Mouse (Mus musculus): ENCODE data around the gene Ergic3. TPM values are rescaled to one million over a fixed set of nuclear protein-coding genes. Genes with fewer than 3 reads are reported as not detected.

Gene Ergic3
- polyA plus RNA-seq (2015; fragmentation: Nextera tagmentation; extraction: Ambion mirVana): 479 and 492 TPM in 2 replicates

DNA sequence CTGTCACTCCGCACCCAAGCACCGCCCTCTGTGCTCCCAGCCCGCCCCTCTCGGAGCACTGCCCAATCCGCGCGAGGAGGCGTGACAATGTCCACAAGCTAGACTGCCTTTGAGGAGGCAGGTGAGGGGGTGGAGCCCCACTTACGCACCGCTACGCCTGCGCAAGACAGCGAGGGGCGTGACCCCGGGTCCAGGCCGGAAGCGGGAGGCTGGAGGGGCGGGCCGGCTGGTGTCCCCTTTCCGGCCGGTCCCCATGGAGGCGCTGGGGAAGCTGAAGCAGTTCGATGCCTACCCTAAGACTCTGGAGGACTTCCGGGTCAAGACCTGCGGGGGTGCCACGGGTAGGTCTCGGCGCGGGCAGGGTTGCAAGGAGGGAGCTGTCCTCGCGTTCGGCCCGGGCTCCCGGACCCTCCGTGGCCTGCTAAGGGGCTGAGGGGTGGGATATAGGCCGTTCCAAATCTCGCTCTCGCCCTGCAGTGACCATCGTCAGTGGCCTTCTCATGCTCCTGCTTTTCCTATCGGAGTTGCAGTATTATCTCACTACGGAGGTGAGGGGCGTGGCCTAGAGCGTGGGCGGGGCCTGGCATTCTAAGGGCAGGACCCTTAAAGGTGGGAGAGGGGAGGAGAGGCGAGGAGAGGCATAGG, at the start of gene Ergic3, which contains the start of gene 6430550D23Rik:
TSS of gene Ergic3 (plus strand) at position 158 of the 645 bp plus-strand sequence.
TSS of gene 6430550D23Rik (minus strand) at position 90 of the 645 bp plus-strand sequence.
- WGBS: 0% methylated on average over 41 of the region's 45 CpGs

DNA sequence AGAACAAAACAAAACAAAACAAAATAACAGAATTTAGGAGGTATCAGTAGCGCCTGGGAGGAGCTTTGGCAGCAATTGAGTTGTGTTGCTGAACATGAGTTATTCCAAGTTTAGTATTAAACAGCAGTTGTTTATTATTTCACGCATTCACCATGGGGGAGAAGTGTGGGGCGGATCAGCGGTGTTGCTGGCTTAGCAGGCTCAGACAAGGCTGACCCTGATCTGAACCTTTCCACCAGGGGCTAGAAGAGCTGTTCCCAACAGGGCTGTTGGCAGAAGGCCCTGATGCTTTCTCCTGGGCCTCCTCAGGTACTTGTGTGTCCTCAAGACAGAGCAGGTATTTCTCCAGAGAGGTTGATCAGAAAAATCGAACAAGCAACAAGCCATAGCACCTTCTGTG, 47.9 kb upstream of the Ergic3 start:
- no peak overlapping the region for H3K9ac ChIP-seq (ENCODE audit: low read depth, low read length)
- 0 out of 2 replicates have a peak, but pooled peaks cover 2% of the 10 kb centered on the region for H3K36me3 ChIP-seq (ENCODE audit: control insufficient read depth, insufficient read depth, low read length)
- no peaks in the 10 kb centered on the region for H3K27me3 ChIP-seq (replicated peaks; ENCODE audit: control insufficient read depth, insufficient read depth, low read length)
- WGBS: 92% methylated on average over 5 of the region's 5 CpGs
- H3K4me3 ChIP-seq (ENCODE audit: low read length): no peak overlapping the region
- H3K9me3 ChIP-seq (ENCODE audit: control insufficient read depth, low read length): no peaks in the 10 kb centered on the region
- no peak for ATAC-seq
- H3K4me1 ChIP-seq (ENCODE audit: control insufficient read depth, insufficient read depth, low read depth, low read length): peaks cover 6% of the 10 kb centered on the region
- no peak overlapping the region for H3K27ac ChIP-seq (ENCODE audit: low read depth, low read length)
- no peak overlapping the region for H3K4me2 ChIP-seq (ENCODE audit: low read length)

More for the DNA sequence above, at the start of gene Ergic3, which contains the start of gene 6430550D23Rik:
- peak within 1 kb of the TSS; percentile 95 for H3K9ac ChIP-seq (ENCODE audit: low read depth, low read length)
- peak within 1 kb of the TSS; percentile 67 for H3K4me2 ChIP-seq (ENCODE audit: low read length)
- H3K4me1 ChIP-seq (ENCODE audit: control insufficient read depth, insufficient read depth, low read depth, low read length): peaks cover 7% of the 10 kb centered on the region
- peaks cover 29% of the 10 kb centered on the region for H3K36me3 ChIP-seq (ENCODE audit: control insufficient read depth, insufficient read depth, low read length)
- peak within 1 kb of the TSS; percentile 75 for H3K27ac ChIP-seq (ENCODE audit: low read depth, low read length)
- H3K4me3 ChIP-seq (ENCODE audit: low read length): peak within 1 kb of the TSS; percentile 88
- ATAC-seq: peak; percentile 100
- H3K9me3 ChIP-seq (ENCODE audit: control insufficient read depth, low read length): no peaks in the 10 kb centered on the region
- H3K27me3 ChIP-seq (replicated peaks; ENCODE audit: control insufficient read depth, insufficient read depth, low read length): no peaks in the 10 kb centered on the region

DNA sequence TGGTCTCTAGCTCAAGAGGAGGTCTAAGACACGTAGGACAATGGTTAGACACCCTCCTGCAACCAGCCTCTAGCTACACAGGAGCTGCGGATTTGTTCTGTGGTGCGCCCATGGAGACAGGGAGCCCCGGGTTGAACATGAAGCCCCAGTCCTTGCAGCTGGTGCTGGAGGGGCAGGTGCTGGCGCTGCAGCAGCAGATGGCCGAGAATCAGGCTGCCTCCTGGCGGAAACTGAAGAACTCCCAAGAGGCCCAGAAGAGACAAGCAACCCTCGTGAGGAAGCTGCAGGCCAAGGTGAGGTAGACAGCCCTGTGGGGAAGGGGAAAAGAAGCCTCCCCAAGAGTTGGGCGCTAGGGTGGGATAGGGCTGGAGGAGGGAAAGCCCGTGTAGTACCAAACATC, 46.0 kb upstream of the Ergic3 start:
- Histone ChIP-seq H3K9me3 (ENCODE audit: control insufficient read depth, low read length) (no peaks in the 10 kb centered on the region), H3K4me3 (ENCODE audit: low read length) (no peak overlapping the region), H3K4me1 (ENCODE audit: control insufficient read depth, insufficient read depth, low read depth, low read length) (peaks cover 6% of the 10 kb centered on the region), H3K9ac (ENCODE audit: low read depth, low read length) (no peak overlapping the region), H3K4me2 (ENCODE audit: low read length) (no peak overlapping the region), H3K27ac (ENCODE audit: low read depth, low read length) (no peak overlapping the region), H3K27me3 (replicated peaks; ENCODE audit: control insufficient read depth, insufficient read depth, low read length) (no peaks in the 10 kb centered on the region), H3K36me3 (ENCODE audit: control insufficient read depth, insufficient read depth, low read length) (peaks cover 11% of the 10 kb centered on the region; the same call in 1 of the 2 replicates)
- ATAC-seq: no peak
- 66% methylated on average over 9 of the region's 10 CpGs for WGBS

DNA sequence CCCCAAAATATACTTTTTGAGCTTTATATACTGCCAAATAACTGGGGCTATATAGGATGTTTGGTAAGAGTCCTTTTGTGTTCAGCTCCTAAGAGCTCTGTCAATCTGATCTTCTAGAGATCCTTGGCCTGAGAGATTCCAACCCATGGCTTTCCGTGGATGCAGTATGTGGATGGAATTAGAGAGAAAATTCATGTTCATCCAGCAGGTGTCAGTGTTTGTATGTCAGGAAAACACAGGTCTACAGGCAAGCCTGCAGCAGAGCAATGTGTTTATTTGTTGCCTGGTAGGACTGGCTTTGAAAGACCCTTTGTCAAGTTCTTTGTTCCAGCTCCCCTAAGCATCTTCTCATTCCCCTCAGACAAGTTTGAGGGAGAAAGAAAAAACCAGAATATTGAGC, 44.9 kb upstream of the Ergic3 start:
- no peaks in the 10 kb centered on the region for H3K4me1 ChIP-seq (ENCODE audit: control insufficient read depth, insufficient read depth, low read depth, low read length)
- peak; percentile 61; the same call in 1 of the 2 replicates for ATAC-seq
- no peak overlapping the region for H3K27ac ChIP-seq (ENCODE audit: low read depth, low read length)
- H3K4me2 ChIP-seq (ENCODE audit: low read length): no peak overlapping the region
- H3K4me3 ChIP-seq (ENCODE audit: low read length): no peak overlapping the region
- H3K27me3 ChIP-seq (replicated peaks; ENCODE audit: control insufficient read depth, insufficient read depth, low read length): no peaks in the 10 kb centered on the region
- 33% methylated on average over 1 of the region's 1 CpGs for WGBS
- no peak overlapping the region for H3K9ac ChIP-seq (ENCODE audit: low read depth, low read length)
- peaks cover 17% of the 10 kb centered on the region; the same call in 1 of the 2 replicates for H3K36me3 ChIP-seq (ENCODE audit: control insufficient read depth, insufficient read depth, low read length)
- no peaks in the 10 kb centered on the region for H3K9me3 ChIP-seq (ENCODE audit: control insufficient read depth, low read length)

DNA sequence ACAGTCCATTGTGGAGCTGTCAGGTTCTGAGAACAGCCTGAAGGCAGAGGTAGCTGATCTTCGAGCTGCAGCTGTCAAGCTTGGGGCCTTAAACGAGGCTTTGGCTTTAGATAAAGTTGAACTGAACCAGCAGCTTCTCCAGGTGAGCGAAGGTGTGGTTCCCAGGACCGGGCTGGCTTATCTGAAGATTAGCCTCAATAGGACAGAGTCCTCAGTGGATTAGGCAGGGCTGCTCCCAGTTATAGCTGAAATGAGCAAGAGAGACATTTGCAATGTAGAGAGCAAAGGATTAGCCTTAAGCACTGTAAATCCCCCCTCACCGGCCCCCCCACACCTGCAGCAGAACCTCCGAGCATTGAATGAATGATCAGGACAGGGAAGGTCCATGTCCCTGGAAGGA, 34.5 kb upstream of the Ergic3 start:
- 90% methylated on average over 6 of the region's 6 CpGs for WGBS
- no peaks in the 10 kb centered on the region for H3K27me3 ChIP-seq (replicated peaks; ENCODE audit: control insufficient read depth, insufficient read depth, low read length)
- no peak overlapping the region for H3K27ac ChIP-seq (ENCODE audit: low read depth, low read length)
- H3K9ac ChIP-seq (ENCODE audit: low read depth, low read length): no peak overlapping the region
- no peaks in the 10 kb centered on the region for H3K9me3 ChIP-seq (ENCODE audit: control insufficient read depth, low read length)
- no peak overlapping the region for H3K4me3 ChIP-seq (ENCODE audit: low read length)
- peaks cover 45% of the 10 kb centered on the region for H3K36me3 ChIP-seq (ENCODE audit: control insufficient read depth, insufficient read depth, low read length)
- H3K4me2 ChIP-seq (ENCODE audit: low read length): no peak overlapping the region
- ATAC-seq: no peak
- no peaks in the 10 kb centered on the region for H3K4me1 ChIP-seq (ENCODE audit: control insufficient read depth, insufficient read depth, low read depth, low read length)

DNA sequence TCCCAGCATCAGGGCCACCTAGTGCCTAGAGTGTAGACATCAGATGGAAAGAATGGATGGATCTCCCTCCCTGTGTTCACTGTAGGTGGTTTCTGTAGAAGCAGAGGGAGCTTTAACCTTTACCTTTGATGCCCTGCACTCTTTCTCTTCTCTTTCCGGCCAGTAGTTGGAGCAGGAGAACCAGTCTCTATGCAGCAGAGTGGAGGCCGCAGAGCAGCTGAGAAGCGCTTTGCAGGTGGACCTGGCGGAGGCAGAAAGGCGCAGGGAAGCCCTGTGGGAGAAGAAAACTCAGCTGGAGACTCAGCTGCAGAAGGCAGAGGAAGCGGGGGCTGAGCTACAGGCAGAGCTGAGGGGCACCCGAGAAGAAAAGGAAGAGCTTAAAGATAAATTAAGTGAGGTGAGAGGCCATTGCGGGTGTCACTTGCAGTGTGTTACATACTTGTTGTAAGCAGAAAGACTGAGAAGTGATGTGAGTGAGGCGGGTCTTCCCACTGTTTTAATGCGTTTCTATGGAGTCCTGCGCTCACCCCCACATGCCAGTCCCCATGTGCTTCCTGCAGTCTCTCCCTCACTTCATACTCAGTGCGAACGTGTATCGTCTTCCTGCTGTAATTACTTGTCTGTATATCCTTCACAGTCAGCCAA, 33.6 kb upstream of the Ergic3 start:
- no peak overlapping the region for H3K4me3 ChIP-seq (ENCODE audit: low read length)
- H3K9me3 ChIP-seq (ENCODE audit: control insufficient read depth, low read length): no peaks in the 10 kb centered on the region
- H3K36me3 ChIP-seq (ENCODE audit: control insufficient read depth, insufficient read depth, low read length): peaks cover 40% of the 10 kb centered on the region
- H3K4me1 ChIP-seq (ENCODE audit: control insufficient read depth, insufficient read depth, low read depth, low read length): no peaks in the 10 kb centered on the region
- no peak overlapping the region for H3K27ac ChIP-seq (ENCODE audit: low read depth, low read length)
- no peak overlapping the region for H3K9ac ChIP-seq (ENCODE audit: low read depth, low read length)
- H3K27me3 ChIP-seq (replicated peaks; ENCODE audit: control insufficient read depth, insufficient read depth, low read length): no peaks in the 10 kb centered on the region
- no peak for ATAC-seq
- H3K4me2 ChIP-seq (ENCODE audit: low read length): no peak overlapping the region
- WGBS: 81% methylated on average over 14 of the region's 14 CpGs

DNA sequence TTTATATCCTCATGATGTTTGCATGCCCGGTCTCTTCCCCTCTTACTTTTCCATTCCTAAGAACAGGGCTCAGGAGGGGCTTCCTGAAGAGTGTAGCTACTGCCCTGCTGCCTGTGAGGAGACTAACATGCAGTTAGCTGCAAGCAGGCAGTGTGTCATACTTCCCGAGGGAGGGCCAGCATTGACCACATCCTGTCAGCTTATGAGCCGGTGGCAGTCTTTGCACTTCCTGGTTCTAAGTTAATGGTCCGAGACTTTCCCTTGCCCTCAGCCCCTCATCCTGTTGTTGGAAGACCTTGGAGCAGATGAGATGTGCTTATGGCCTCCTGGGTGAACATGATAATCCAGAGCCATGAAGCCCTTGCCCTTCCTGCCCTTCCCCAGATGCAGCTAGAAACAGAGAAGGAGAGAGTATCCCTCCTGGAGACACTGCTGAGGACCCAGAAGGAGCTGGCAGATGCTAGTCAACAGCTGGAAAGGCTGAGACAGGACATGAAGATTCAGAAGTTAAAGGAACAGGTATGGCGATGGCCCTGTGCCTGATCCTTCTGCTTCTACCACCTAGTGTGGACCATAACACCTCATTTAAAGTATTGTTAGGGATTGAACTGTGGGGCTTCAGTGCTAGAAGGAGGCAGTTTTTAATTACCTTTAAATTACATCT, 28.4 kb upstream of the Ergic3 start:
- no peaks in the 10 kb centered on the region for H3K4me1 ChIP-seq (ENCODE audit: control insufficient read depth, insufficient read depth, low read depth, low read length)
- no peaks in the 10 kb centered on the region for H3K9me3 ChIP-seq (ENCODE audit: control insufficient read depth, low read length)
- H3K27me3 ChIP-seq (replicated peaks; ENCODE audit: control insufficient read depth, insufficient read depth, low read length): no peaks in the 10 kb centered on the region
- ATAC-seq: no peak
- H3K4me3 ChIP-seq (ENCODE audit: low read length): no peak overlapping the region
- 91% methylated on average over 5 of the region's 5 CpGs for WGBS
- H3K9ac ChIP-seq (ENCODE audit: low read depth, low read length): no peak overlapping the region
- H3K27ac ChIP-seq (ENCODE audit: low read depth, low read length): no peak overlapping the region
- no peak overlapping the region for H3K4me2 ChIP-seq (ENCODE audit: low read length)
- peaks cover 48% of the 10 kb centered on the region for H3K36me3 ChIP-seq (ENCODE audit: control insufficient read depth, insufficient read depth, low read length)

DNA sequence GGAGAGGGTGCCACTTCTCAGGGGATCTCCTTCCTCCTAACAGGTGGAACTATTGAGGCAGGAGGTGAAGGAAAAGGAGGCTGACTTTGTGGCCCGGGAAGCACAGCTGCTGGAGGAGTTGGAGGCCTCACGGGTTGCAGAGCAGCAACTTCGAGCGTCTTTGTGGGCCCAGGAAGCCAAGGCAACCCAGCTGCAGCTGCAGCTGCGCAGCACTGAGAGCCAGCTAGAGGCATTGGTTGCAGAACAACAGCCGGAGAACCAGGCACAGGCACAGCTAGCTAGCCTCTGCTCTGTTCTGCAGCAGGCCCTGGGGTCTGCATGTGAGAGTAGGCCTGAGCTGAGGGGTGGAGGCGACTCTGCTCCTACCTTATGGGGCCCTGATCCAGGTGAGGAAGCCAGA, 22.1 kb upstream of the Ergic3 start:
- H3K4me2 ChIP-seq (ENCODE audit: low read length): no peak overlapping the region
- 92% methylated on average over 7 of the region's 7 CpGs for WGBS
- H3K36me3 ChIP-seq (ENCODE audit: control insufficient read depth, insufficient read depth, low read length): peaks cover 54% of the 10 kb centered on the region
- no peak overlapping the region for H3K4me3 ChIP-seq (ENCODE audit: low read length)
- no peak overlapping the region for H3K9ac ChIP-seq (ENCODE audit: low read depth, low read length)
- H3K27ac ChIP-seq (ENCODE audit: low read depth, low read length): no peak overlapping the region
- H3K9me3 ChIP-seq (ENCODE audit: control insufficient read depth, low read length): no peaks in the 10 kb centered on the region
- ATAC-seq: no peak
- no peaks in the 10 kb centered on the region for H3K4me1 ChIP-seq (ENCODE audit: control insufficient read depth, insufficient read depth, low read depth, low read length)
- no peaks in the 10 kb centered on the region for H3K27me3 ChIP-seq (replicated peaks; ENCODE audit: control insufficient read depth, insufficient read depth, low read length)

DNA sequence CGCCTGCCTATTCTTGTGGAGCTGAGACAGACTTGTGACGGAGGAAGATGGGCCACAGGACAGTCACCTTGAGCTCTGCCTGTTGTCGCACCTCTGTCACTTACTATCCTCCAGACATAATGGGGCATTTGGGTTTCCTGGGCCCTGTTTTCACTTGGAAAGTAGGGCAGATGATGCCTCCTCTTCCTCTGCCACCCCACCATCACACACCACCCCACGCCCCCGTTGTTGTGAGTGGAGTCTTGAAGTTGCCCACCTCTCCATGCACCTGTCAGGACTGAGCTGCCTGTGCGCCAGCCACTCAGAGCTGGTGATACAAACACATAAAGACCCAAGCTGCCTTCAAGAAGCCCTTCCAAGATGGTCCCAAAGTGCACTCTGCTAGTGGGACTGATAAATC, 20.7 kb upstream of the Ergic3 start:
- peaks cover 53% of the 10 kb centered on the region for H3K36me3 ChIP-seq (ENCODE audit: control insufficient read depth, insufficient read depth, low read length)
- WGBS: 100% methylated on average over 6 of the region's 6 CpGs
- H3K4me1 ChIP-seq (ENCODE audit: control insufficient read depth, insufficient read depth, low read depth, low read length): no peaks in the 10 kb centered on the region; the same call in 1 of the 2 replicates
- H3K27ac ChIP-seq (ENCODE audit: low read depth, low read length): no peak overlapping the region
- H3K9me3 ChIP-seq (ENCODE audit: control insufficient read depth, low read length): no peaks in the 10 kb centered on the region
- no peak for ATAC-seq
- no peak overlapping the region for H3K9ac ChIP-seq (ENCODE audit: low read depth, low read length)
- H3K27me3 ChIP-seq (replicated peaks; ENCODE audit: control insufficient read depth, insufficient read depth, low read length): no peaks in the 10 kb centered on the region
- no peak overlapping the region for H3K4me2 ChIP-seq (ENCODE audit: low read length)
- no peak overlapping the region for H3K4me3 ChIP-seq (ENCODE audit: low read length)

Measured in hindbrain, embryonic 16.5 days (tissue).